Mouse (Mus musculus) spleen, adult 2 months (tissue): Measurements from ENCODE around the gene Ankrd63. TPM values are rescaled to one million over a fixed set of nuclear protein-coding genes. Genes with fewer than 3 reads are reported as not detected.

Experiments
- DNase-seq, 2 experiments: peaks; one replicate each; pipeline versions ENCODE4 v3.0.0 to v3.0.0-alpha.2; 2012 to 2021; ENCODE audit warnings: low spot score in 2 of 2, low read depth in 1 of 2
- H3K27ac ChIP-seq: fragments of 200-500 bp; 2 replicates; pipeline ENCODE4 v1.5.1; 2012; ENCODE audit warnings: low read length, inconsistent platforms; ENCODE audit not compliant: insufficient read depth
- H3K27me3 ChIP-seq: fragments of 200-500 bp; 2 replicates; pipeline ENCODE4 v1.6.1; 2012; ENCODE audit warnings: mild to moderate bottlenecking, moderate library complexity, low read length, inconsistent platforms; ENCODE audit not compliant: control insufficient read depth, insufficient read depth
- H3K36me3 ChIP-seq: fragments of 200-500 bp; 2 replicates; pipeline ENCODE4 v1.6.1; 2012; ENCODE audit warnings: mild to moderate bottlenecking, low read length, inconsistent platforms; ENCODE audit not compliant: control insufficient read depth, insufficient read depth
- H3K4me1 ChIP-seq: fragments of 200-500 bp; 2 replicates; pipeline ENCODE4 v1.6.1; 2011; ENCODE audit warnings: inconsistent platforms; ENCODE audit not compliant: control insufficient read depth, insufficient read depth, insufficient read length
- H3K4me3 ChIP-seq: fragments of 200-500 bp; 2 replicates; pipeline ENCODE4 v1.5.1; 2011; ENCODE audit warnings: mild to moderate bottlenecking, inconsistent platforms; ENCODE audit not compliant: insufficient read depth, insufficient read length; ENCODE audit errors: extremely low read depth
- CTCF ChIP-seq: fragments of 200-500 bp; IDR thresholded peaks from 2 replicates; pipeline ENCODE4 v1.5.1; 2011; ENCODE audit warnings: mild to moderate bottlenecking, inconsistent platforms; ENCODE audit not compliant: insufficient read depth, insufficient read length, insufficient replicate concordance; ENCODE audit errors: extremely low read depth
- POLR2A ChIP-seq: fragments of 200-500 bp; IDR thresholded peaks from 2 replicates; pipeline ENCODE4 v1.6.1; 2011; ENCODE audit warnings: low read depth, low read length, inconsistent platforms
- WGBS: fragments of 180-500 bp; shearing (Covaris S2); methylation state at CpG from one replicate; pipeline ENCODE4 v1.1.7; 2018; 5-methylcytosine and 5-hydroxymethylcytosine counted together
- polyA plus RNA-seq: library from polyadenylated mRNA; depleted of rRNA; stranded (reverse); fragments of >200 nt; gene quantifications from 2 replicates; pipeline ENCODE4 v1.2.3, GENCODE M21; 2012

Gene Ankrd63
- polyA plus RNA-seq, 1 experiment, result 0.02 TPM

DNA sequence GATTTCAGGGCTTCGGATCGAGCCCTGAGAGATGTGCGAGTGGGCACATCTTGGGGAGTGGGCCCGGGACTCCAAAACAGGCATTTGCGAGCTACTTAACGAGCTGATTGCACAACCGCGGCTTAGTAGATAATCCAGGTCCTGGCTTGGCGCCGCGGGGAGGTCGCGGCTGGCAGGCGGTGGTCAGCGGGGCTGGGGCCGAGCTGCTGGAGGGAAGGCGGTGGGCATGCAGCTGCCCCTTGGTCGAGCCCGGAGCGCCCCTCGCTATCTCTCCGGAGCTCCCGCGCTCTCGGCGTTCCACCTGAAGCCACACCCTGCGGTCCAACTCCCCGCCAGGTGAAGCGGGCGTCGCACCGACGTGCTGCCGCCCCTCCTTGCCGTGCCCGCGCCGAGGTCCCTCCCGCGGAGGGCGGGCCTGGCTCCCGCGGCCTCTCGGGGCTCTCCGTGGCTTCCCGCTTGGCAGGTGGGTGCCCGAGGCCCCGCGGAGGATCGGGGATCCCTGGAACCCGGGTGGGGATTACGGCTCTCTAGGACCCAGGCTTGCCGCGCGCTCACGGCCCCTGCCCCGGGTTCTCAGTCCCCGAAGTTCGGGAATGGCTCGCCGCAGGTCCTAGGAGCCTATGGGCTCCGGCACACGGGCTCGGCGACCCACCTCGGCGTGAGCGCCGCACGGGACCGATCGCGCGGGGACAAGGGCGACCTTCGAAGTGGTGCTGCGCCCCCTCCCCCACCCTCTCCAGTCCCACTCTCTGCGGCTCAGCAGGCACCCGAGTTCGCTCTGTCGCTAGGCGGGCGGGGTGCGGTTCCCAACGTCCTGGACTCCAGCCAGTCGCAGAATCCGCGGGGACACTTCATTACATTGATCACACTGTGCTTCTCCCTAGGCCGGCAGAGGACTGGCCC lies 26.7 kb downstream of the Ankrd63 start:
- Histone ChIP-seq H3K4me1 (peaks cover 9% of the 10 kb centered on the region; the same call in 1 of the 2 replicates), H3K36me3 (no peaks in the 10 kb centered on the region), H3K4me3 (peak overlapping the region; percentile 48; the same call in 1 of the 2 replicates), H3K27ac (no peak overlapping the region), H3K27me3 (peaks cover 11% of the 10 kb centered on the region)
- no peak for DNase-seq
- no peak for TF ChIP-seq POLR2A
- TF ChIP-seq CTCF, result no peak
- 5% methylated on average over 83 of the region's 89 CpGs for WGBS

GRCm38 (mm10) chr2:118674500-118674899 lies 29.3 kb downstream of the Ankrd63 start:
- H3K4me3 ChIP-seq, result no peak overlapping the region
- peaks cover 11% of the 10 kb centered on the region for H3K27me3 ChIP-seq
- WGBS, result 71% methylated on average over 7 of the region's 7 CpGs

GRCm38 (mm10) chr2:118673686-118674465 lies 29.9 kb downstream of the Ankrd63 start:
- Histone ChIP-seq H3K27me3 (peaks cover 11% of the 10 kb centered on the region), H3K27ac (no peak overlapping the region), H3K36me3 (no peaks in the 10 kb centered on the region), H3K4me1 (peaks cover 9% of the 10 kb centered on the region; the same call in 1 of the 2 replicates), H3K4me3 (no peak overlapping the region)
- 75% methylated on average over 15 of the region's 15 CpGs for WGBS
- TF ChIP-seq CTCF, result no peak
- TF ChIP-seq POLR2A, result no peak
- no peak for DNase-seq

More at GRCm38 (mm10) chr2:118674500-118674899, 29.3 kb downstream of the Ankrd63 start:
- H3K27ac ChIP-seq, result no peak overlapping the region
- TF ChIP-seq CTCF (no peak), POLR2A (no peak)
- peaks cover 9% of the 10 kb centered on the region; the same call in 1 of the 2 replicates for H3K4me1 ChIP-seq
- H3K36me3 ChIP-seq, result no peaks in the 10 kb centered on the region
- DNase-seq, result no peak

DNA sequence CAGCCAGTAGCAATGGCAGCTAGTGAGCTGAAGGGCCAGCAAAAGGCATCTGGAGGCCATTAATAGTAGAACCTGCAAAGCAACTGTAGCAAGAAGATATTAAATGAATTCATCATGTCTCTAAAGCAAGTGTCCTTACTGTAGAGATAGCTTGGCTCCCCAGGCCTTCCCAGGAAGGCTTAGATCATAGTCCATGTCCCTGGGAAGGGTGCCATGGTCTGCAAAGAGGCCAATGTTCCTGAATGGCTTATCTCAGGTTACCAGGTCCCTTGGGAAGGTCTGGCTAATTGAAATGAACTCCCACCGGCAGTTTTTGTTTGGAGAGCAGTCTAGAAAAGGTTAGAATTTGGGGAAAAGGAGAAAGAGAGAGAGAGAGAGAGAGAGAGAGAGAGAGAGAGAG lies 32.0 kb downstream of the Ankrd63 start:
- Histone ChIP-seq H3K36me3 (no peaks in the 10 kb centered on the region), H3K27me3 (peaks cover 2% of the 10 kb centered on the region), H3K4me3 (no peak overlapping the region), H3K27ac (no peak overlapping the region), H3K4me1 (peaks cover 1% of the 10 kb centered on the region; the same call in 1 of the 2 replicates)
- 80% methylated on average over 1 of the region's 1 CpGs for WGBS
- no peak for DNase-seq
- TF ChIP-seq CTCF, result no peak
- no peak for TF ChIP-seq POLR2A

DNA sequence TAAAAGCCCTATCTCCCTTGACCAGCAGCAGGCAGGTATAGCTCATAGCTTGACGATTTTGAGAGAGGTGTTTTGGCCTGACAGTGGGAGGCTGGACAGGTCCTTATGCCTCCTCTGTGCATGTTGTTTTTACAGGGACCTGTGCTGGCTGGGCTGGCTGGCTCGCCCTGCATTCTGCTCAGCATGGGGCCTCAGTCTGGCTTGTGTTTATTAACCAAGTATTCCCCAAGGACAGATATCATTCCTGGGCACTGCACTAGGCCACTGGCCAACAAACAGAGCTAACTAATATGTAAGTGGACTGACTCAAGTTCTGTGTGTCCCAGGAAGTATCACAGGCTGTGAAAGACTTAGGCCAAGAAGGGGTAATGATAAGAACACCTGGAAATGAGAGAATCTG lies 34.0 kb downstream of the Ankrd63 start:
- no peaks in the 10 kb centered on the region; the same call in 1 of the 2 replicates for H3K27me3 ChIP-seq
- 85% methylated on average over 2 of the region's 2 CpGs for WGBS
- H3K36me3 ChIP-seq, result no peaks in the 10 kb centered on the region
- no peak overlapping the region for H3K4me3 ChIP-seq
- TF ChIP-seq CTCF, result no peak
- no peak for TF ChIP-seq POLR2A
- DNase-seq, result no peak
- no peak overlapping the region for H3K27ac ChIP-seq
- no peaks in the 10 kb centered on the region for H3K4me1 ChIP-seq

DNA sequence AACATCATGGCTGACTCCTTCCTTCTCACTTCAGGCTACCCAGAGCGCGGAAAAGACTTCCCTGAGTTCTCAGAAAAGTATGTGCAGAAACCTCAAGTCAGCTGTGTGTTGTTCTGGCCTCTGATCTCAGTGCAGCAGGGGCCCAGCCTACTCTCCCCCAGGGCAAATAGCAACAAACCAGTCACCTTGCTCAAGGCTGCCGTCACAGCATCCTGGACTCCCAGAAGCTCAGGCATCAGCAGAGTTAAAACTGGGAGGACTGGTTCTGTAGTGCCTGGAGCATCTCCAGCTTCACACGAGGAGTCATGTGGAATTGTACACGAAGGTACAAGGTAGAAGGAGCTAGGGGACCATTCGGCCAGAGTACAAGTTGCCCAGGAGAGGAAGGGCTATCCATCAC lies 34.5 kb downstream of the Ankrd63 start:
- Histone ChIP-seq H3K4me3 (no peak overlapping the region), H3K36me3 (no peaks in the 10 kb centered on the region), H3K4me1 (no peaks in the 10 kb centered on the region), H3K27ac (no peak overlapping the region), H3K27me3 (no peaks in the 10 kb centered on the region; the same call in 1 of the 2 replicates)
- 82% methylated on average over 6 of the region's 6 CpGs for WGBS
- TF ChIP-seq CTCF (no peak), POLR2A (no peak)
- no peak for DNase-seq
